Mouse (Mus musculus): ENCODE results near the gene Rtn2. TPM values are rescaled to one million over a fixed set of nuclear protein-coding genes. Genes with fewer than 3 reads are reported as not detected.

The Rtn2 gene
- 100 to 1,000 TPM in 1 of 2 experiments, 10 to 100 TPM in 1; 93.0 to 104 TPM for total RNA-seq (2021)
- long read RNA-seq, experiment 1, transcript Rtn2-201 (10 exons, 1,990 nt) = major isoform, 126 of 145 reads
- long read RNA-seq, experiment 1, partial matches to known transcripts = 11 of 145 reads
- long read RNA-seq, experiment 1, other reads (novel, unspliced or antisense) = 7 of 145 reads
- long read RNA-seq, experiment 2, transcript Rtn2-201 (10 exons, 1,990 nt) = major isoform, 174 of 202 reads
- long read RNA-seq, experiment 2, partial matches to known transcripts = 20 of 202 reads
- long read RNA-seq, experiment 2, other reads (novel, unspliced or antisense) = 6 of 202 reads

- DNase-seq (ENCODE audit: low spot score in 2 of 2) = peak; percentile 72 to 90
These were observed at the start of gene Rtn2 for GRCm38 (mm10) chr7:19282385-19282784. Rtn2 (plus strand) TSS chr7:19282624.

GRCm38 (mm10) chr7:19234652-19235051 is 47.8 kb upstream of the Rtn2 start:
- no peak for DNase-seq (ENCODE audit: low spot score in 2 of 2)

GRCm38 (mm10) chr7:19235092-19235671 is 47.2 kb upstream of the Rtn2 start:
- no peak for DNase-seq (ENCODE audit: low spot score in 2 of 2)

- DNase-seq (ENCODE audit: low spot score in 2 of 2) = no peak
These were observed 46.0 kb upstream of the Rtn2 start for GRCm38 (mm10) chr7:19236411-19236810.

GRCm38 (mm10) chr7:19238344-19238743 is 44.1 kb upstream of the Rtn2 start:
- DNase-seq (ENCODE audit: low spot score in 2 of 2) = no peak

GRCm38 (mm10) chr7:19239423-19239822 is 43.0 kb upstream of the Rtn2 start:
- peak; percentile 91 to 94 for DNase-seq (ENCODE audit: low spot score in 2 of 2)

- no peak for DNase-seq (ENCODE audit: low spot score in 2 of 2)
These were observed 42.4 kb upstream of the Rtn2 start for GRCm38 (mm10) chr7:19239986-19240385.

GRCm38 (mm10) chr7:19240905-19241463 is 41.4 kb upstream of the Rtn2 start:
- DNase-seq (ENCODE audit: low spot score in 2 of 2) = no peak

- no peak for DNase-seq (ENCODE audit: low spot score in 2 of 2)
These were observed 40.4 kb upstream of the Rtn2 start for GRCm38 (mm10) chr7:19242005-19242404.

GRCm38 (mm10) chr7:19243858-19244257 is 38.6 kb upstream of the Rtn2 start:
- DNase-seq (ENCODE audit: low spot score in 2 of 2) = no peak

GRCm38 (mm10) chr7:19245083-19245482 is 37.3 kb upstream of the Rtn2 start:
- no peak for DNase-seq (ENCODE audit: low spot score in 2 of 2)

GRCm38 (mm10) chr7:19246855-19247254 is 35.6 kb upstream of the Rtn2 start:
- no peak for DNase-seq (ENCODE audit: low spot score in 2 of 2)

GRCm38 (mm10) chr7:19247511-19247910 is 34.9 kb upstream of the Rtn2 start:
- DNase-seq (ENCODE audit: low spot score in 2 of 2) = no peak

GRCm38 (mm10) chr7:19252078-19252477 is 30.3 kb upstream of the Rtn2 start:
- no peak for DNase-seq (ENCODE audit: low spot score in 2 of 2)

GRCm38 (mm10) chr7:19253437-19253836 is 29.0 kb upstream of the Rtn2 start:
- DNase-seq (ENCODE audit: low spot score in 2 of 2) = no peak

- DNase-seq (ENCODE audit: low spot score in 2 of 2) = no peak
These were observed 27.0 kb upstream of the Rtn2 start for GRCm38 (mm10) chr7:19255395-19255794.

- no peak for DNase-seq (ENCODE audit: low spot score in 2 of 2)
These were observed 25.9 kb upstream of the Rtn2 start for GRCm38 (mm10) chr7:19256567-19256966.

GRCm38 (mm10) chr7:19257390-19258022 is 24.9 kb upstream of the Rtn2 start:
- peak in 1 of 2 experiments; percentile 67 for DNase-seq (ENCODE audit: low spot score in 2 of 2)

GRCm38 (mm10) chr7:19258336-19258735 is 24.1 kb upstream of the Rtn2 start:
- DNase-seq (ENCODE audit: low spot score in 2 of 2) = no peak

- no peak for DNase-seq (ENCODE audit: low spot score in 2 of 2)
These were observed 17.3 kb upstream of the Rtn2 start for GRCm38 (mm10) chr7:19265147-19265546.

- DNase-seq (ENCODE audit: low spot score in 2 of 2) = no peak
These were observed 16.2 kb upstream of the Rtn2 start for GRCm38 (mm10) chr7:19265928-19266822.

Data from layer of hippocampus, postnatal 14 days (tissue).